Mouse (Mus musculus) 3134 (cell line): ENCODE data around the gene Pnmal1.
A peak's percentile ranks its signal among the peaks of the same experiment; 100 is the strongest.

Experiments used
- DNase-seq: peaks from one replicate; pipeline ENCODE4 v3.0.0-alpha.2; 2011; ENCODE audit warnings: low spot score; ENCODE audit not compliant: insufficient read length; ENCODE audit errors: extremely low read depth

Pnmal1 gene

GRCm38 (mm10) chr7:16992451-16992807 is 33.0 kb downstream of the Pnmal1 start, which contains the start of gene Ccdc8:
Gene Ccdc8, plus strand, starts transcription at chr7:16992708.
- DNase-seq = no peak

GRCm38 (mm10) chr7:16993651-16994399 is 34.3 kb downstream of the Pnmal1 start:
- no peak for DNase-seq

GRCm38 (mm10) chr7:16994400-16994799 is 34.9 kb downstream of the Pnmal1 start:
- DNase-seq = no peak

DNA sequence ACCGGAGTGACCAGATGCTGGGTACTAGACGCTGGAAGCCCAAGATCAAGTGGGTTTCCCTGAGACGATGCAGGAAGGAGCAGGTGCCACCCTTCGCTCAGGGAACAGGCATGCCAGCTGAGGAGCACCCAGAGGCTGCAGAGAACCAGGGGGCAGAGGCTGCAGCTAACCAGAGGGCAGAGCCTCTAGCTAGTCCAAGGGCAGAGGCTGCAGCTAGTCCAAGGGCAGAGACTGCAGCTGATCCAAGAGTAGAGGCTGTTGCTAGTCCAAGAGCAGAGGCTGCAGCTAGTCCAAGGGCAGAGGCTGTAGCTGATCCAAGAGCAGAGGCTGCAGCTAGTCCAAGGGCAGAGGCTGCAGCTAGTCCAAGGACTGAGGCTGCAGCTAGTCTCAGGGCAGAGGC is 35.9 kb downstream of the Pnmal1 start:
- no peak for DNase-seq

DNA sequence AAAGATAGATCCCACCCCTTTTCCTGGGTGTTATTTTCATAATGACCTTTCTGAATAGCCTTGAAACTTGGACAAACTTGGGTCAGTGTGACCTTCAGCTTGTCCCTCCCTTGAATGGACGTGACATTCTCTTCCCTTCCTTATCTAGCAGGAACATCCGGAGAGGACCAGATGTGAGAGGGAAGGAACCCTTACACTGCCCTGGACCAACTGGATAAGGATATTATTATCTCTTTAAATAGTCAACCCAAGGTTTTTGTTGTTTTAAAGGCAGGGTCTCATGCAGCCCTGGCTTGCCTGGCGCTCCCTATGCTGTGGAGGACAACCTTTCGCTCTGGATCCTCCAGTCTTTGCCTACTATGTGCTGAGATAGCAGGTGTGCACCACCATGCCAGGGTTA is 39.8 kb downstream of the Pnmal1 start:
- DNase-seq = no peak

GRCm38 (mm10) chr7:16999650-17000049 is 40.2 kb downstream of the Pnmal1 start:
- peak; percentile 50 for DNase-seq

DNA sequence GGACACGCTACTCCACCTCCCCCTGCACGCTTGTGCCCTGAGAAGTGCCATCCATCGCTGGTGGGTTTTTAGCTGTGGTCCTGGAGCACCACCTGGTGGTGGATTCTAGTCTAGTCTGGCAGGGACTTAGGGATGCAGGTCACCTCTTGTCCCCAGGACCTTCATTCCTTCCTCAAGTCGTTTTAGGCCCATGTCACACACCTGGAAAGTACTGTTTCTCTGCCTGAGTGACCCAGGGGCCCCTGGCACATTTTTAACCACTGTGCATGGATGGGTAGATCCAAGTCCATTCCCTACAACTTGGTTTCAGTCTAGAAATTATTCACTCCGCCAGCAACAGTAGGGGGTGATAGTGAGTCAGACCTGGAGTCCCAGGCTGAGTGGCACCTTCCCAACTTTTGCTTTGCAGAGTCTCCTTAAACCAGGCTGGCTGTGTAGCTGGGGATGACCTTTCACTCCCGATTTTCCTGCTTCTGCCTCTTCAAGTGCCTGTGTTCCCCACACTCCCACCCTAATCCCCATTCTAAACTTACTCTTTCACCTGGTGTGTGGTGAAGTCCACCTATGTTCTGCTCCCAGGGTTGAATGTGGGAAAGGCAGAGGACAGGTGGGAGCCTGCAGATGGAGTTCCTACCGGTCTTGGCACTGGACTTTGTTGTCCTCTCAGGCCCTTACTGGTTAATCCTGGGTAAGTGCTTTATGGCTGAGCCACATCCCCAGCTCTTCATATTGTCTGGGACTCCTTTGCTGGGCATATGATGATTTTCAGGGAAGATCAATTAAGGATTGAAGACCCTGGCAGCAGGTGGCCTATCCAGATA is 43.1 kb downstream of the Pnmal1 start:
- peak; percentile 66 for DNase-seq

DNA sequence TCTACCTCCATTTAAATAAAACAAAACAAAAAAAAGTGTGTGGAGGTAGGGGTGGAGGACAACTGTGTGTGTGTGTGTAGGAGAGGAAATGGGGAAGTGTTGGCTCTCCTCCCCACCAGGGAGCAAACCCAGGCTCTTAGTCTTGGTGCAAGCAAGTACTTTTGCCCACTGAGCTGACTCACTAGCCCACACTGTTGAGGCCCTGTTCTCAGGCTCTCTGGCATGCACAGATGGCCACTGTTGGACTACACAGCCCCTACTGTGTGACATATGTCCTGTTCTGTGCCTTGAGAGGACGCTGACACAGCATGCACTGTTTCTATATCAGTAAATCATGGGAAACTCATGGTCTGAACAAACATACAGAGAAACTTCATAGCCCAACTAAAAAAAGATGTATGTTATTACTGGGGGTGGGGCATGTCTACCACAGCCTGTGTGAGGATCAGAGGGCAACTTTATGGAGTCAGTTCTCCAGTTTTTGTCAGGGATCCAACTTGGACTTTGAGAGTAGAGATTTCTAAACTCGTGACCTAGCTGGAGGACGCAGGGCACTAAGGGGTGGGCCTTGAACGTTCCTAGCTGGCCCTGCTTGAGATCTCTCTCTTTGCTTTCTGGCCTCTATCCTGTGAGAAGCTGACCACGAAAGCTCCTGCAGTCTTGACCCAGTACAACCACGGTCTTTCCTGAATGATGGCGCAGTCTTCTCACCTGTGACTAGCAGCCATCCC is 43.9 kb downstream of the Pnmal1 start:
- no peak for DNase-seq

GRCm38 (mm10) chr7:17004716-17005115 is 45.2 kb downstream of the Pnmal1 start:
- DNase-seq = no peak

DNA sequence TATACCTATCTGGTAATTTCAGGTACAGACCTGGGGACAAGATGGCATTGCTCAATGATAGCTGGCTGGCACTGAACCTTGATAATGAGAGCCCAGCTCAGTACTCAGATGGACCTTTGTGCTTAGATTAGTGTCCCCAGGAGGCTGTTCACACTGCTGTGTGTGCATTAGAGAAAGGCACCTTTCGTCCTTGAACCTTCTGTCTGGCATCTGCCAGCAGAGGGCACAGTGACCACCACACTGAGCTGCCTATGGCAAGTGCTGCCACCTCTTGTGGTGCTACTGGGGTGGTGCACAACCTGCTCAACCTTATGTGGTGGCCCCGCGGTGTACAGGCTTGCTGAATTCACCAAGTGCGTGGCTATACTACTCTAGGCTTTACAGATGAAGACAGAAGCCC is 47.8 kb downstream of the Pnmal1 start:
- no peak for DNase-seq

- DNase-seq = no peak
Measured at GRCm38 (mm10) chr7:17009326-17010009, 50.0 kb downstream of the Pnmal1 start.

DNA sequence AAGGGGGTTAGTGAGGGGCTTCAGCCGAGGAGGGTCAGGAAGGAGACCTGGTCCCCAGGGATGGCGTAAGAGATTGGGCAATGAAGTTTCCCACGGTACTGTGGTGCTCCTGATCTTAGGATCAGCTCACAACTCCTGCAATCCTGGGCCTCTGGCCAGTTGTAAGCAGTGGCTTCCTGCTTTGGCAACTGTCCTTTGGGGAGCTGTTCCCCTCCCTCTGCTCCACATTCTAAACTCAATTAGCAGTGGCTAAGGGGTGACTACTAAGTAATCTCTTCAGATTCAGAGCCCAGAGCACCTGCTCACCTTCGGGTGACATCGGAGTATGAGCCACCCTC is 50.5 kb downstream of the Pnmal1 start:
- no peak for DNase-seq

DNA sequence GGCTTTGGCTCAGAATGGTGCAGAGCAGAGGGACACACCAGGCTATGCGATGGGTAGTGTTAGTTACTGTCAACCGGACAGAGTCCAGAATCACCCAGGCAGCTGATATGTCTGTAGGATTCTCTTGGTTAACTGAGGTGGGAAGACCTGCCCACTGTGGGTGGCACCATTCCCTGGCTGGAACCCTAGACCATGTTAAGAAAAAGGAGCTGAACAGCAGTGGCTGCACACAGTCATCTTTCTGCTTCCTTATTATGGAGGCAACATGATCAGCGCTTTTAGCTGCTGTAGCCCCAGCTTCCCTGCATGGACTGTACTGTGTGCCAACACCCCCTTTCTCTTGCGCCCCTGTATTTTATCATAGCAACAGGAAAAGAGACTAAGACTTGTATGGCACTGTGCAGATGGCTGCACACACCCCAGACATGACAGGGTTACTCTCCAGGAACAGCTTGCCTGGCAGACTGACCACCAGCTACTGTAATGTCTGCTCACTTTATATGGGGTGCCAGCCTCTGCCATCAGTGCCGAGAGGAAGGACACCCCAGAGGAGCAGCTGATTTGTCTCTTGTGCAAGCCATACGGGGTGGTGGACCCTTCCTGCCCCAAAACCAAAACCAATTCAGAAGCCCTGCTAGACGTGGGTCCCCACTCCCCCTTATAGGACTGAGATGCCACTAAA is 52.6 kb downstream of the Pnmal1 start:
- DNase-seq = no peak
